Mouse (Mus musculus): Measurements from ENCODE around the gene Tap2.

Tap2 gene

DNA sequence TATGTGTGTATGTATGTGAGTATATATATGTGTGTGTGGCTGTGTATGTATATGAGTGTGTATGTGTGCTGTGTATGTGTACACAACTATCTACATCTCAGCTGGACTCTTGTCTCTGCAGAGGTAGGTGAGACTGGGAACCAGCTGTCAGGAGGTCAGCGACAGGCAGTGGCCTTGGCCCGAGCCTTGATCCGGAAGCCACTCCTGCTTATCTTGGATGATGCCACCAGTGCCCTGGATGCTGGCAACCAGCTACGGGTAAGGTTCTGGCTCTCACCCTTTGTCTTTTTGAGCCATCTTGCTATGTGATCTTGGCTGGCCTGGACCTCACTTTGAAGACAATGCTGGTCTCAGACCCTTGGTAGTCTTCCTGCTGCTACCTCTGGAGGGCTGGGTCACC, 8.6 kb upstream of the Tap2 start:
- no peak for DNase-seq (ENCODE audit: low read depth, low spot score)

GRCm38 (mm10) chr17:34196491-34196890, 6.8 kb upstream of the Tap2 start:
- DNase-seq (ENCODE audit: low read depth, low spot score) = peak; percentile 86

GRCm38 (mm10) chr17:34196941-34197894, 6.1 kb upstream of the Tap2 start, which contains the start of gene Psmb8:
Gene Psmb8, plus strand, starts transcription at chr17:34197721.
- DNase-seq (ENCODE audit: low read depth, low spot score) = peak; percentile 92

GRCm38 (mm10) chr17:34197904-34198520, 5.3 kb upstream of the Tap2 start:
- peak; percentile 88 for DNase-seq (ENCODE audit: low read depth, low spot score)

- no peak for DNase-seq (ENCODE audit: low read depth, low spot score)
Measured at GRCm38 (mm10) chr17:34198521-34198912, 4.8 kb upstream of the Tap2 start.

GRCm38 (mm10) chr17:34199050-34199619, 4.2 kb upstream of the Tap2 start:
- no peak for DNase-seq (ENCODE audit: low read depth, low spot score)

- DNase-seq (ENCODE audit: low read depth, low spot score) = no peak
Measured at GRCm38 (mm10) chr17:34200047-34200446, 3.3 kb upstream of the Tap2 start.

- DNase-seq (ENCODE audit: low read depth, low spot score) = peak; percentile 60
Measured at GRCm38 (mm10) chr17:34200772-34201505, 2.4 kb upstream of the Tap2 start.

DNA sequence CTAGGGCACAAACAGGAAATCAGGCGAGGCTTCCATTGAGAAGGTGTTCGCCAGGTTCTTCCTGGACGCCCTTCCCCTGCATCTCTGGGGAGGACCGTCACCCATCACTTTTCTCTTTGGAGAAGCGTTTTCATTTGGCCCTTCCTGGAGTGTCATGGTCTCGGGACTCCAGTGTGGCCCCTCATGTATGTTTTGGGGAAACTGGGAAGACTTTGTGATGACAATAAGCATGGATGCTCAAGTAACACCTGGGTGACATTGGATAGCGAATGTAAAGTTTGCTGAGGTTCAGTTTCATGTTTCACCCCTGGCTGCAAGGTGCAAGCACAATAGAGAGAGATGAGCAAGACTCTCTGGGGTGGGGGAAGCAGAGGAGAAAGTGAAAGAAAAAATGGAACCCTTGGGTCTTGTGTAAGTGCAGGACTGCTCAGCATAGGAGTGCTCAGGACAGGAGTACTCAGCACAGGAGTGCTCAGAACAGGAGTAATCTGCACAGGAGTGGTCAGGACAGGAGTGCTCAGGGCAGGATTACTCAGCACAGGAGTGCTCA, 1.7 kb upstream of the Tap2 start:
- peak; percentile 64 for DNase-seq (ENCODE audit: low read depth, low spot score)

- no peak for DNase-seq (ENCODE audit: low read depth, low spot score)
Measured at GRCm38 (mm10) chr17:34202760-34203442, 426 bp upstream of the Tap2 start.

- peak; percentile 92 for DNase-seq (ENCODE audit: low read depth, low spot score)
Measured at GRCm38 (mm10) chr17:34204303-34205010, 1.1 kb downstream of the Tap2 start.

DNA sequence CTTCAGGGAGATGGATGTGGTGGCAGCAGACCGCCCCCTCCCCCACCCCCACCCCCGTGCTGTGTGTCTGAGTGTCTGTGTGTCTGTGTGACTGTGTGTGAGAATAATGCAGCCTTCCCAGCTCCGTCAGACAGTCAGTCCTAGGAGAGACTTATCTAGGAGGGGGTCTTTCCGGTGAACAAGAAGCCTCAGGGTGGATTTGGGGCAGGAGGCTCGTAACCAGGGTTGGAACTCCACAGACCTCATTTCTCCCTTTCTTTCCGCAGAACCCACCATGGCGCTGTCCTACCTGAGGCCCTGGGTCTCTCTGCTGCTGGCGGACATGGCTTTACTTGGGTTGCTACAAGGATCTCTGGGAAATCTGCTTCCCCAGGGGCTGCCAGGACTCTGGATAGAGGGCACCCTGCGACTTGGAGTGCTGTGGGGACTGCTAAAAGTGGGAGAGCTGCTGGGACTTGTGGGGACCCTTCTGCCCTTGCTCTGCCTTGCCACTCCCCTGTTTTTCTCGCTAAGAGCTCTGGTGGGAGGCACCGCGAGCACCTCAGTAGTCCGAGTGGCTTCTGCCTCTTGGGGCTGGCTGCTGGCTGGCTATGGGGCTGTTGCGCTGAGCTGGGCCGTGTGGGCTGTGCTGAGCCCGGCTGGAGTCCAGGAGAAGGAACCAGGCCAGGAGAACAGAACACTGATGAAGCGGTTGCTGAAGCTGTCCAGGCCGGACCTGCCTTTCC, 1.9 kb downstream of the Tap2 start:
- no peak for DNase-seq (ENCODE audit: low read depth, low spot score)

GRCm38 (mm10) chr17:34205746-34206176, 2.4 kb downstream of the Tap2 start:
- DNase-seq (ENCODE audit: low read depth, low spot score) = peak; percentile 80

GRCm38 (mm10) chr17:34206731-34207130, 3.4 kb downstream of the Tap2 start:
- no peak for DNase-seq (ENCODE audit: low read depth, low spot score)

DNA sequence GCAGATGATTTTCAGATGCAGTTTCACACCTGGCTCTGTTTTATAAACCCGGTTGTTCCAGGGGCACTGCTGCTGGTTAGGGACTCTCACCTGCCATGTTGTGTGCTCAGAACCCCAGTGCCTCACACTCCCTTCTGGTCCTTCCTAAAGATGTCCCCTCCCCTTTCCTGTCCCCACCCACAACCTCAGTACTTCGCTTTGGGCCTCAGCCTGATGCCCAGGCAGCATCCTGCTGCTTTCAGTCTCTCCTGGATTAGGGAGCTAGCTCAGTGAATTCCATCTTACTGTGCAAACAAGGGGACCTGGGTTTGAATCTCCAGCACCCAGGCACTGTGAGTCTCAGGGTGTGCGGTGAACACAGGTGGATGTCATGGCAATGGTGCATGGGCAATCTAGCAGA, 4.1 kb downstream of the Tap2 start:
- DNase-seq (ENCODE audit: low read depth, low spot score) = peak; percentile 68

GRCm38 (mm10) chr17:34207866-34208265, 4.5 kb downstream of the Tap2 start:
- no peak for DNase-seq (ENCODE audit: low read depth, low spot score)

DNA sequence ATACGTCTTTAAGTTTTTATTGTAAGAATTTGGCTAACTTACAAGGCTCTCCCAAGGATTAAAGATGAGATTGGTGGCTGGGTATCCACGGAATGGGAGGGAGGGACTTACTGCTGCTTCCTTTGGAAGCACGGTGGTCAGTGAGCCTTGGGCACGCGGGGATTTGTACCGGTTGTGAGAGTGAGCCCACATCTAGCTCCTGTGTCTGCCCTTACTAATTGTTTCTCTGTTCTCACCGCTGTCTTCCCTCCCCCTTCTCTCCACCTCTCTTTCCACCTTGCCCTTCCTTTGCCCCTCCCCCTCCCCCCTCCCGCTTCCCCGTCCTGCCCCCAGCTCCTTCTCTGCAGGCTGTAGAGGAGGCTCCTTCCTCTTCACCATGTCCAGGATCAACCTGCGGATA, 5.1 kb downstream of the Tap2 start:
- DNase-seq (ENCODE audit: low read depth, low spot score) = no peak

- DNase-seq (ENCODE audit: low read depth, low spot score) = peak; percentile 46
Measured at GRCm38 (mm10) chr17:34209680-34210079, 6.4 kb downstream of the Tap2 start.

- DNase-seq (ENCODE audit: low read depth, low spot score) = peak; percentile 76
Measured at GRCm38 (mm10) chr17:34210599-34210998, 7.3 kb downstream of the Tap2 start.

Data from CD4-positive helper T cell, adult 2 months (primary cell).